Mouse (Mus musculus) cerebellum, postnatal 4 days (tissue): ENCODE results near the gene Slc30a4.

ENCODE experiments used
- DNase-seq, 2 experiments: peaks; one replicate each; pipeline ENCODE4 v3.0.0; 2022; ENCODE audit warnings: low spot score in 2 of 2, mixed read lengths in 1 of 2

The Slc30a4 gene

GRCm38 (mm10) chr2:122702181-122703036, at the start of gene Slc30a4:
Gene Slc30a4 (minus strand): TSS chr2:122702663.
- DNase-seq = peak; percentile 53 to 75

DNA sequence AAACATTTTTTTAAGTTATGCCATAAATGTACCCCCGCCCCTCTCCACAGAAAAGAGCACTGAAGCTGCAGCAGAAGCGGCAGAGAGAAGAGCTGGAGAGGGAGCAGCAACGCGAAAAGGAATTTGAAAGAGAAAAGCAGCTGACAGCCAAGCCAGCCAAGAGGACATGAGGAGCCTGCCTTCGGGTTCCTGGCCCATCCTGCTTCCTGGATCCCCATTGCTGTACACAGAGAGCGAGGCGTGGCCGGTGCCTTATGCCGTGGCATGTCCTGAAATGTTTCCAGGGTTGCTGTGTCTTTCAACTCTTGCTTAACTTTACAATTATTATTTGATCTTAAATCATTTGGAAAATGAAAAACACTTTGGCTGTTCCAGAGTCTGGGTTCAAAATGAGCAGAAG, 44.0 kb upstream of the Slc30a4 start:
- no peak for DNase-seq

DNA sequence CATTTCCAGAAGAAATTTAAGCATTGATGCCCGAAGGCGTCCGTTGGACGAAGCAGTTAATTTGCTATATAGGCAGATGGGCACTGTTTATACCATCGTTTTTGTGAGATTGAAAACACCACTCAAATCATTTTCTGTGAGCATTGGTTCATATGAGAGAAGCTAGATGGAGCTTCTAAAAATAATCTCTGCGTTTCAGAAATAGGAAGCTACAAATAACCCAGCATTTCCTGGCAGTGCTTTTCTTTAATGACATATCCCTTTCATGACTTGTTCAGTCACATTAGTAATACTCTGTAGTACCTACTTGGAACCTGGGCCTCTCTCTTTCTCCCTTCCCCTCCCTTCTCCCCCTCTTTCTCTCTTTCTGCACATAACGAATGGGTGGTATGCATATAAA, 36.6 kb upstream of the Slc30a4 start:
- no peak for DNase-seq

GRCm38 (mm10) chr2:122737894-122738830, 35.7 kb upstream of the Slc30a4 start, which contains the start of gene Bloc1s6:
Gene Bloc1s6 (plus strand): TSS chr2:122738503.
- peak; percentile 81 to 89 for DNase-seq

DNA sequence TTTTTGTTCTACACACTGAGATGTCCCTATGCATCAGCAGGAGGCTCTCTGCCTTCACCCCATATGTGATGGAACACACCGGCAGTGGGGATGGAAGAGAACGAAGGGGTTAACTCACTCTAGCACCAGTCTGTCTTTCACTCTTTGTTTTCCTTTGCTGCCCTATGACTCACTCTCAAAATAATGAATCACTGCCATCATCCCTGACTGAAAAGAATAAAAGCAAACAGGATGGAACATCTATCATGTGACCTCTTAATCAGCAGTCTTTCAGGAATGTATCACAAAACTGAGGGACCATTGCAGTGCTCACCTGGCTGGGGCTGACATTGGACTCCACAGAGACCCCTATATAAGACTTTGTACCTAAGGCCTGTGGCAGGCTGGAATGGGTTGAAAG, 29.0 kb upstream of the Slc30a4 start:
- DNase-seq = no peak

GRCm38 (mm10) chr2:122725604-122726003, 23.1 kb upstream of the Slc30a4 start:
- peak in 1 of 2 experiments; percentile 8 for DNase-seq

DNA sequence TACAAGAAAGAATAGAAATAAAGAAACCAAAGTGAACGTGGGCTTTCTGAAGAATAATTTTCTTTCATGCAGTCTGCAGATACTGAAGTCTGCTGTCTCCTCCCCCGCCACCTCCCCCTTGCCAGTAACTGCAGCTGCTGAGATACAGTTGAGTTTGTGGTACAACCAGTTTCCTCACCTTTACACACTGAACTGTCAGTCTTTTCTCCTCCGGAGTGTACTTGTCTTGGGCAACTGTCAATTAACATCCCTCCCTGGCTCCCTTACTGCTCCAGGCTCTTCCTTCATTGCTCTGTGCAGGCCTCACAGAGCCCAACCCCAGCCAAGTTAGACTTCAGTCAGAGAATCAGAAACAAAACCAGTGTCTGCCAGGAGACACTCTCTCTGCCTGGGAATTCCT, 18.1 kb upstream of the Slc30a4 start:
- DNase-seq = no peak

DNA sequence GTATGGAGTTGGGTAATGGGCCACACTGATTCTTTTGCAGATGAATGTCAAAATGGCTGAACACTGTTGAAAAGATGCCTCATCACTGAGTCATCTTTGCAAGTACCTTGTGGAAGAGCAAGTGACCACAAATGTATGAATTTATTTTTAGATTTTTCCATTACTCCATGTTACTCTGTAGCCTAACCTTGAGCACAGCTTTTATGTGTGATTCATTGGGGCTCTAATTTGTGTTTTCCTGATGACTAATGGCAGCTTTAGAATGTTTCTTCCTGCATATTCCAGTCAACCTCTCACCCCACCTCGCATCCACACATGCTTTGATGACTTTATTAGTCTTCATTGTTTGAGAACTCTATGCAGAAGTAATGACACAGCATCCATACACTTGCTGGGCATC, 16.8 kb upstream of the Slc30a4 start:
- DNase-seq = no peak

DNA sequence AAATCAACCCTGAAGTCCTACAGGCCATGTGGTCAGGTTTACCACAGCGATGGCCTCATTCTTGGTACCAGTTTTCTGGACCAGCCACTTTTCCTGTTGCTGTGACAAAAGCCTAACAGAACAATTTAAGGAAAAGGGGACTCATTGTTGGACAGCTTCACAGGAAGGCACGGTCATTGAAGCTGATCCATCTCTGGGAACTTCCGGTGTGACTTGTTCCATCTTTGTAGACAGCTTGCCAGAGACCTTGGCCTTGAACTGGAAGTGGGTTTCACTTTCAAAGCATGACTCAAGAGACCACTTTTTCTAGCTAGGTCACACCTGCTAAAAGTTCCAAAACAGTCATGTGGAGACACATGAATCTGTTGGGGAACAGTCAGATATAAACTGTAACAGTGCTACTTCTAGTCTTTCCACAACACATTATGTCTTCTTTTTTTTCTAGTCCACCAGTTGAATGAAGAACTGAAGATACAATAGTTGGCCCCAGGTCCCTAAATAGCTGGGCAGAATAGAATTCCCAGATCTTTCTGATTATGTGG, 13.9 kb upstream of the Slc30a4 start:
- DNase-seq = no peak

- DNase-seq = no peak
Observed at GRCm38 (mm10) chr2:122715148-122715692, 12.8 kb upstream of the Slc30a4 start.

- DNase-seq = no peak
Observed at GRCm38 (mm10) chr2:122712848-122713247, 10.4 kb upstream of the Slc30a4 start.

- no peak for DNase-seq
Observed at GRCm38 (mm10) chr2:122711911-122712310, 9.4 kb upstream of the Slc30a4 start.

DNA sequence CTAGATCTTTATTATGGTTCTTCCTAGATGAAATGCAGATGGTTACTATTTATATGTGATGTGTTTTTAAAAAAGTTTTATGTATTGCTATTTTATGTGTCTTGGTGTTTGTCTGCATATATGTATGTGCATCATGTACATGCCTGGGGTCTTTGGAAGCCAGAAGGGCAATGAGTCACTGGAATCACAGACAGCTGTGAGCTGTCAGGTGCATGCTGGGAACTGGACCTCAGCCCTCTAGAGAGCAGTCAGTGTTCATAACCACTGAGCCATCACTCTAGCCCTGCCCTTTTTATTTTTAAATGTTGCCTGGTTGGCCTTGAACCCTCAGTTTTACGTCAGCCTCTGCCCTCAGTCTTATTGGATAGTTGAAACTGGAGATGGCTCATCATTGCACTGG, 6.7 kb upstream of the Slc30a4 start:
- DNase-seq = no peak

DNA sequence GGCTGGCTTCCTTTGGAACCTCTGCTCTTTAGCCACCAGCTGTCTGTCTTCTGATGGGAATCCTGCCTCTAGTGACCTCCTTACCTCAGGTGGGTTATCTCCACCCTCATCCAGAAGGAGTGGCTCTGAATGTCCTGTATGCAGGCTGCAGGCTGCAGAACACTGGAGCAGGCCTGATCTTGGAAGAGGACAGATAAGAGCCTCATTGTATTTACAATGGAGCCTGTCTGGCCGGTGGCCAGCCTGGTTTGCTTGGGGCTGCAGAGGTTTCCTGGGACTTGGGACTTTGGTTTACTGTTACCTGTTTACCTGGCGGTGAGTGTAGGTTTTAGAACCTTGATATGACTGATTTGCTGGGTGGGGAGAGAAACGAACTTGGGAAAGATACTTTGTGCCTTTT, 5.6 kb upstream of the Slc30a4 start:
- DNase-seq = no peak

DNA sequence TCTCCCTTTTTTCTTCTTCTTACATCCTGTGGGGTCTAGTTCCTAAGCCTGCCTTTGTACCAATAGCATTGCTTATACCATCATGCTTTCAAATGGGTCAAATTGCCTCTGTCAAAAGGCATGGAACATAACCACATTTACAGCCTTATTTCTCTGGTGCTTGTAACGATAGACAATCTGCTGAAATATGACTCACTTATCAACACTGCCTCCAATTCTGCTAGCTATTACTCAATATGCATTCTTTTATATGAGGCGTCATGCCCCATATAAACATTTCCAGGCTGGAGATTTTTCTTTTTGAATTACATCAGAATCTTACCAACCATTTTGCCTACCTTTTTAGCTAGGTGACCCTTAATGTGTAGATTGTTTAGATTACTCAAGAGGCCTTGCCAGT, 2.1 kb upstream of the Slc30a4 start:
- no peak for DNase-seq

DNA sequence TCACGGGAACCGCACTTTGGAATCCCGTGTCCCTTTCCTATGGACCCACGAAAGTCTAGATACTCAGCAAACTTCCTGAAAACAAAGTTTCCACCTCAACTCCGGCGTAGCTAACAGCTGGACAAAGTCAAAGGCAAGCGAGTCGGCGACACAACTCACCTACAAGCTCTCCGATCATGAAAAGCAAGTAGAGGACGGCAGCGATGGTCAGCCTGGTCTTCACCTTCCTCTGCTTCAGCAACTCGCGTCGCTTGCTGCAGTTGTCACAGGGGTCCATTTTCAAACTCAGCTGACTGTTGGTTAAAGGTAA, 637 bp downstream of the Slc30a4 start:
- no peak for DNase-seq

DNA sequence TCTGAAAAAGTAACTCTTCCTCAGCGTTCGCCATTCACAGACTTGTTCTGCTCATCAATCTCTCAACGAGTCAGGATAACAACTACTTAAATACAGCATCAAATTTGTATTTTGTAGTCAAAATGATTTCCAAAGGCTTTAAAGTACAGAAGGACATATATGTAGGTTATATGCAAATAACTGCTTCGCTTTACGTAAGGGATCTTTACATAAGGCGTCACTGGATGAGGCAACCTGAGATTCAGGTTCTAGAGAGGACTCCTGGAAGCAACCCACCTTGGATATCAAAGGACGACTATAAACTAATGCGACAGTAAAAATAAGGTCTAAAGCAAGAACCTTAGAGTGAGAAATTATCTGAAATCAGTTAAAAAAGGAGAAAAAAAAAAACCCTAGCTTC, 1.5 kb downstream of the Slc30a4 start:
- DNase-seq = no peak

- DNase-seq = no peak
Observed at GRCm38 (mm10) chr2:122697526-122697925, 4.9 kb downstream of the Slc30a4 start.

- no peak for DNase-seq
Observed at GRCm38 (mm10) chr2:122686665-122687064, 15.8 kb downstream of the Slc30a4 start.

GRCm38 (mm10) chr2:122683641-122684040, 18.8 kb downstream of the Slc30a4 start:
- no peak for DNase-seq

GRCm38 (mm10) chr2:122682520-122682919, 19.9 kb downstream of the Slc30a4 start:
- DNase-seq = no peak
